Mouse (Mus musculus): ENCODE measurements around the gene Nostrin. TPM values are rescaled to one million over a fixed set of nuclear protein-coding genes. Genes with fewer than 3 reads are reported as not detected.

The Nostrin gene
- 0.38 and 1.0 TPM in 2 replicates for polyA plus RNA-seq (2016; fragmentation: Nextera tagmentation; extraction: Ambion mirVana)

GRCm38 (mm10) chr2:69135661-69136576 is at the start of gene Nostrin:
Gene Nostrin, plus strand, starts transcription at chr2:69135800.
- Histone ChIP-seq H3K36me3 (replicated peaks) (no peaks in the 10 kb centered on the region), H3K4me1 (peaks cover 5% of the 10 kb centered on the region; the same call in 1 of the 2 replicates), H3K27ac (no peak within 1 kb of the TSS), H3K27me3 (ENCODE audit: poor library complexity, severe bottlenecking) (no peaks in the 10 kb centered on the region), H3K4me3 (no peak within 1 kb of the TSS), H3K9me3 (no peaks in the 10 kb centered on the region)
- WGBS: 84% methylated on average over 15 of the region's 15 CpGs
- no peak for DNase-seq (ENCODE audit: extremely low spot score, low spot score)

DNA sequence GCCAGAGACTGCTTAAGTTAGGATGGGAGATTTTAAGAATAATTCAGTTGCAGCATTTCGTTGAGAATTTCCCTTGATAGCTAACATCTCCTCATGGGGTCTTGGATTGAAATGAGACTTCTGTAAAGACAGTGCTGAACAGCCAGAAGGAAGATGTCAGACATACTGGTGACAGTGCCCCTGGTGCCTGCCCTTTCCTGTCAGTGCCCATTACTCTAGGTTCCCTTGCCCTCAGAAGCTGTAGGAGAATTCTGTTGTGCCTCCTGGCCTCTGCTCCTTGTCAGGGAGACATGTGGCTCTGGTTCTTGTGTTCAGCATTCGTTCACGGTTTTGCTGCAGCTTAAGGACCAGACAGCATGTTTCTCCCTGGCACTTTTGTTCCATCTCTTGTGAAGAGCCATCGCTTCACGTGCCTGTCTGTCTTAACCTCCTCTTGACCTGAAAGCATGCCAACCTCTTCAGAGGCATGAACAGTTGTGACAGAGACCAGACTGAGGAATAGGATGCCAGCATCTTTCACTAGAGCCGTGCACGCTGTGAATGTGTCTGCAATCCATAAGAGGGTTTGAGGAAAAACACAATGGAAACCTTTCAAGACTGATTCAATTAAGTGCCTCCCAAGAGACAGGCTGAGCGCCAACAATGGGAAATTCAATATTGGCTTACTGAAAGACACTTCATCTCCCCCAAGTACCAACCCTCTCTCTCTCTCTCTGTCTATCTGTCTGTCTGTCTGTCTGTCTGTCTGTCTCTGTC is 48.9 kb upstream of the Nostrin start:
- H3K4me1 ChIP-seq: peaks cover 27% of the 10 kb centered on the region
- H3K27ac ChIP-seq: peak overlapping the region; percentile 58; the same call in 1 of the 2 replicates
- H3K4me3 ChIP-seq: no peak overlapping the region
- H3K36me3 ChIP-seq (replicated peaks): no peaks in the 10 kb centered on the region
- no peaks in the 10 kb centered on the region for H3K9me3 ChIP-seq
- WGBS: 64% methylated on average over 8 of the region's 8 CpGs
- H3K27me3 ChIP-seq (ENCODE audit: poor library complexity, severe bottlenecking): no peaks in the 10 kb centered on the region
- no peak for DNase-seq (ENCODE audit: extremely low spot score, low spot score)

DNA sequence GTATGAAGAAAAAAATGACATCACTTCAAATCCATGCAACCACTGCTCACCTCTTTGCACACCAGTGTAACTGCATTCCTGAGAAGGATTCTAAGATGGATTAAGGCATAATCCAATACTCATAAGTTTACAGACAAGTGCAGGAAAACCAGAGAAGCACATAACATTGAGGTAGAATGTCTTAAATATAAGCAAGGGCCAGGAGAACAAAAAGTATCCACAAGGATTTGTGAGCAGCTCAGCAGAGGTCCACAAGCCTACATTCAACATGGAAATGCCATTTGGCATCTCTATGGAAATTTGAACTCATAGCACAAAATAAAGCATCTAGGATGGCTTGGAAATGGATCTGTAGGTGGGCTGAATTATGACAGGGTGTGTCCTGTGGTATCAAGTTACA is 39.8 kb upstream of the Nostrin start:
- no peaks in the 10 kb centered on the region for H3K36me3 ChIP-seq (replicated peaks)
- no peaks in the 10 kb centered on the region for H3K9me3 ChIP-seq
- H3K4me1 ChIP-seq: no peaks in the 10 kb centered on the region
- H3K4me3 ChIP-seq: no peak overlapping the region
- DNase-seq (ENCODE audit: extremely low spot score, low spot score): no peak
- no peaks in the 10 kb centered on the region for H3K27me3 ChIP-seq (ENCODE audit: poor library complexity, severe bottlenecking)
- H3K27ac ChIP-seq: no peak overlapping the region

DNA sequence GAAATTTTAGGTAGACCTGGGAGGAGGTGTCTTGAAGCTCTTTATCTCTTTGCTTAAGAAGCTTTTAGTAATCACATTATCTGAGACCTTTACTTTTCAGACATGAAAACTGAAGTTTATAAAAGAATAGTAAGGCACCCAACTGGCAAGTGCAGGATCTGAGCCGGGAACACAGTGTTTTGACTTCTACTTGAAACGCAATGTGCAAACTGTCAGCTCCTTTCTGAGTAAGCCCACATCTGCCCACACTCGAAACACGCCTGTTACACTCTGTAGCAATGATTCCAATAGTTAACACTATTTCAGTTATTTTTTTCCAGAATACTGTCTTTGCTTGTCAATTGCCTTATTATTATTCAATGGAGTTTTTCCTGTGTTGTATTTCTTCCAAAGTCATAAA is 38.8 kb upstream of the Nostrin start:
- Histone ChIP-seq H3K36me3 (replicated peaks) (no peaks in the 10 kb centered on the region), H3K4me3 (no peak overlapping the region), H3K27me3 (ENCODE audit: poor library complexity, severe bottlenecking) (no peaks in the 10 kb centered on the region), H3K4me1 (no peaks in the 10 kb centered on the region), H3K27ac (no peak overlapping the region), H3K9me3 (no peaks in the 10 kb centered on the region)
- 83% methylated on average over 4 of the region's 4 CpGs for WGBS
- no peak for DNase-seq (ENCODE audit: extremely low spot score, low spot score)

GRCm38 (mm10) chr2:69097526-69097925 is 38.1 kb upstream of the Nostrin start:
- no peak overlapping the region for H3K4me3 ChIP-seq
- H3K9me3 ChIP-seq: no peaks in the 10 kb centered on the region
- H3K27me3 ChIP-seq (ENCODE audit: poor library complexity, severe bottlenecking): no peaks in the 10 kb centered on the region
- DNase-seq (ENCODE audit: extremely low spot score, low spot score): no peak
- H3K4me1 ChIP-seq: no peaks in the 10 kb centered on the region
- H3K27ac ChIP-seq: no peak overlapping the region
- no peaks in the 10 kb centered on the region for H3K36me3 ChIP-seq (replicated peaks)
- 92% methylated on average over 2 of the region's 2 CpGs for WGBS

DNA sequence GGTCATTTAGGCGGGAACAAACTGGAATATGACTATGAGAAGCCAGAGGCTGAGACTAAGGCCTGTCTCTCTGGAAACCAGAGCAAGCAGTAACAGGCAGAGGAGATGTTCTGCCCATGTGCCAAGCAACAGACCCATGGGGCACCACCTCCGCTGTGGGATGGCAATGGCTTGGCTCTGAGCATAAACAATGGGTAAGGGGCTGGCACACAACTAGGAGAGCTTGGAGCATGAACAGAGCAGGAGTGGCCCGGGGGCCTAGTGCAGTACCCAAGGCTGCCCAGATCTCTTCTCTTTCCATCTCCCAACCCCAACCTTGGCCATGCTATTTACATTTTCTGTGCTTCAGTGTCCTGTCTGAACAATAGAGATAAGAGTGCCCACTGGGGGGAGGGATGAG is 36.9 kb upstream of the Nostrin start:
- 94% methylated on average over 3 of the region's 3 CpGs for WGBS

DNA sequence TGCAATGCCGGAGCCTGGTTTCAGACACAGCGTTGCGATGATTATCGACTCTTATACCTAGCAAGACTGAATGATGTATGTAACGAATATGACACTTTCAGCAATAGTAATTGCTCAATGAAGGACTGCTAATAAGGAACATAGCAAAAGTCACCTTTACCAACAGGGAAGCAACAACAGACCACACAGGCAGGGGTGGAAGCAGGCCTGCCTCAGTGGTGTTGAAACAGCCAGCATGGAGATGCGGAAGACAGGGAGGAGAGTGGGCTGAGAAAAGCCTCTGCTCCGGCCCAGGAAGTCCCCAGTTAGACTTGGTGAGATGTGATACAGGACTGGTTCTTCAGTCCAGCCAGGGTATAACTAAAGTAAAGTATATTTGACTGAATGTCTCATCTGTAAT is 36.5 kb upstream of the Nostrin start:
- H3K27ac ChIP-seq: no peak overlapping the region
- no peaks in the 10 kb centered on the region for H3K36me3 ChIP-seq (replicated peaks)
- peaks cover 7% of the 10 kb centered on the region for H3K4me1 ChIP-seq
- no peaks in the 10 kb centered on the region for H3K9me3 ChIP-seq
- 95% methylated on average over 7 of the region's 7 CpGs for WGBS
- H3K27me3 ChIP-seq (ENCODE audit: poor library complexity, severe bottlenecking): no peaks in the 10 kb centered on the region
- no peak for DNase-seq (ENCODE audit: extremely low spot score, low spot score)
- H3K4me3 ChIP-seq: no peak overlapping the region

More for the DNA sequence above, 36.9 kb upstream of the Nostrin start:
- no peak for DNase-seq (ENCODE audit: extremely low spot score, low spot score)
- H3K27me3 ChIP-seq (ENCODE audit: poor library complexity, severe bottlenecking): no peaks in the 10 kb centered on the region
- no peaks in the 10 kb centered on the region for H3K36me3 ChIP-seq (replicated peaks)
- H3K27ac ChIP-seq: no peak overlapping the region
- H3K4me3 ChIP-seq: no peak overlapping the region
- H3K4me1 ChIP-seq: peaks cover 4% of the 10 kb centered on the region; the same call in 1 of the 2 replicates
- no peaks in the 10 kb centered on the region for H3K9me3 ChIP-seq

GRCm38 (mm10) chr2:69100706-69101105 is 34.9 kb upstream of the Nostrin start:
- 37% methylated on average over 3 of the region's 3 CpGs for WGBS
- Histone ChIP-seq H3K4me1 (peaks cover 15% of the 10 kb centered on the region), H3K9me3 (no peaks in the 10 kb centered on the region), H3K27me3 (ENCODE audit: poor library complexity, severe bottlenecking) (no peaks in the 10 kb centered on the region), H3K36me3 (replicated peaks) (no peaks in the 10 kb centered on the region), H3K27ac (no peak overlapping the region), H3K4me3 (no peak overlapping the region)
- peak; percentile 21 for DNase-seq (ENCODE audit: extremely low spot score, low spot score)

- peaks cover 20% of the 10 kb centered on the region for H3K4me1 ChIP-seq
- no peaks in the 10 kb centered on the region for H3K36me3 ChIP-seq (replicated peaks)
- 86% methylated on average over 3 of the region's 3 CpGs for WGBS
- no peak overlapping the region for H3K27ac ChIP-seq
- H3K27me3 ChIP-seq (ENCODE audit: poor library complexity, severe bottlenecking): no peaks in the 10 kb centered on the region
- H3K4me3 ChIP-seq: no peak overlapping the region
- DNase-seq (ENCODE audit: extremely low spot score, low spot score): no peak
- H3K9me3 ChIP-seq: no peaks in the 10 kb centered on the region
Observed at GRCm38 (mm10) chr2:69103526-69103925, 32.1 kb upstream of the Nostrin start.

- WGBS: 61% methylated on average over 10 of the region's 10 CpGs
- no peak for DNase-seq (ENCODE audit: extremely low spot score, low spot score)
- H3K4me1 ChIP-seq: peaks cover 20% of the 10 kb centered on the region
- no peaks in the 10 kb centered on the region for H3K9me3 ChIP-seq
- no peak overlapping the region for H3K27ac ChIP-seq
- H3K27me3 ChIP-seq (ENCODE audit: poor library complexity, severe bottlenecking): no peaks in the 10 kb centered on the region
- no peak overlapping the region for H3K4me3 ChIP-seq
- no peaks in the 10 kb centered on the region for H3K36me3 ChIP-seq (replicated peaks)
Observed at GRCm38 (mm10) chr2:69104511-69105145, 31.0 kb upstream of the Nostrin start.

DNA sequence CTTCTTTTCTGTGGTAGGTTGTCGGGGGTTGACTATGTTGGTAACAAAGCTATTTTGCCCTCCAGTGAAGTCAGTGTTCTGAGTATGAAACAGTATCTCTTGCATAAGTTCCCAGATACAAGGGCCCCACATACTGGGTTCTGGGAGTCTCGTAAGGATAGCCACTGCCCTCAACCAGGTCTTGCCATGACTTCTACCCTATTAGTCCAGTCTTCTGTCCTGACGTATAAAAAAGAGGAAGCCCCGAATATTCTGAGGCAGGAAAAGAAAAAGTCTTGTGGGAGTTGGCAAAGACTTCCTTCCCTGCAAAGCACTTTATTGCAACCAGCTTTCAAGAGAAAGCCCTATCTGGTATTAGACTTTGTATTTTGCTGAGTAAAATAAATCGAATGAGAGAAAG is 26.4 kb upstream of the Nostrin start:
- no peak overlapping the region for H3K27ac ChIP-seq
- H3K4me1 ChIP-seq: peaks cover 12% of the 10 kb centered on the region
- H3K27me3 ChIP-seq (ENCODE audit: poor library complexity, severe bottlenecking): no peaks in the 10 kb centered on the region
- no peak for DNase-seq (ENCODE audit: extremely low spot score, low spot score)
- whole genome bisulfite sequencing: 91% methylated on average over 5 of the region's 5 CpGs
- H3K9me3 ChIP-seq: no peaks in the 10 kb centered on the region
- no peak overlapping the region for H3K4me3 ChIP-seq
- no peaks in the 10 kb centered on the region for H3K36me3 ChIP-seq (replicated peaks)

GRCm38 (mm10) chr2:69109710-69110109 is 25.9 kb upstream of the Nostrin start:
- H3K27me3 ChIP-seq (ENCODE audit: poor library complexity, severe bottlenecking): no peaks in the 10 kb centered on the region
- DNase-seq (ENCODE audit: extremely low spot score, low spot score): no peak
- H3K36me3 ChIP-seq (replicated peaks): no peaks in the 10 kb centered on the region
- WGBS: 88% methylated on average over 7 of the region's 7 CpGs
- H3K4me3 ChIP-seq: no peak overlapping the region
- peaks cover 8% of the 10 kb centered on the region for H3K4me1 ChIP-seq
- H3K27ac ChIP-seq: no peak overlapping the region
- no peaks in the 10 kb centered on the region for H3K9me3 ChIP-seq

All from forebrain, embryonic 10.5 days (tissue).